Mouse (Mus musculus) kidney, embryonic 14.5 days (tissue): Measurements from ENCODE around the gene Gdf1. TPM values are rescaled to one million over a fixed set of nuclear protein-coding genes. Genes with fewer than 3 reads are reported as not detected.

Experiments
- ATAC-seq: fragments of 200-750 bp; cut with Nextera tagmentation; 2 replicates; pipeline ENCODE4 v1.8.0; 2017; ENCODE audit warnings: moderate number of reproducible peaks, mild to moderate bottlenecking, moderate TSS enrichment, moderate library complexity; ENCODE audit not compliant: low FRiP score, low TSS enrichment
- H3K27ac ChIP-seq: fragments of 300-500 bp; sonication (generic); 2 replicates; pipeline ENCODE4 v1.5.1; 2014; ENCODE audit warnings: low read depth, mild to moderate bottlenecking, low read length, moderate library complexity, mixed read lengths
- H3K27me3 ChIP-seq: fragments of 300-500 bp; sonication (generic); 2 replicates; pipeline ENCODE4 v1.6.1; 2014; ENCODE audit warnings: mild to moderate bottlenecking, low read length; ENCODE audit not compliant: control insufficient read depth, insufficient read depth
- H3K36me3 ChIP-seq: fragments of 300-500 bp; sonication (generic); 2 replicates; pipeline ENCODE4 v1.6.1; 2014; ENCODE audit warnings: low read length, mixed read lengths; ENCODE audit not compliant: control insufficient read depth, insufficient read depth
- H3K4me1 ChIP-seq: fragments of 300-500 bp; sonication (generic); 2 replicates; pipeline ENCODE4 v1.6.1; 2014; ENCODE audit warnings: low read length, mixed read lengths; ENCODE audit not compliant: control insufficient read depth, insufficient read depth
- H3K4me2 ChIP-seq: fragments of 300-500 bp; sonication (generic); replicated peaks from 2 replicates; pipeline ENCODE4 v1.6.1; 2014; ENCODE audit warnings: low read depth, mild to moderate bottlenecking, low read length
- H3K4me3 ChIP-seq: fragments of 300-500 bp; sonication (generic); 2 replicates; pipeline ENCODE4 v1.5.1; 2014; ENCODE audit warnings: mild to moderate bottlenecking, low read length
- H3K9ac ChIP-seq: fragments of 300-500 bp; sonication (generic); 2 replicates; pipeline ENCODE4 v1.6.1; 2014; ENCODE audit warnings: low read depth, mild to moderate bottlenecking, low read length, moderate library complexity
- H3K9me3 ChIP-seq: fragments of 300-500 bp; sonication (generic); 2 replicates; pipeline ENCODE4 v1.6.1; 2016; ENCODE audit warnings: low read length; ENCODE audit not compliant: control insufficient read depth
- WGBS: fragments of 180-500 bp; shearing (Covaris S2); extraction: QIAGEN DNeasy Blood & Tissue Kit; methylation state at CpG from one replicate; pipeline ENCODE4 v1.1.7; 2014; 5-methylcytosine and 5-hydroxymethylcytosine counted together
- polyA plus RNA-seq: library from polyadenylated mRNA; unstranded; fragments of >200 nt; fragmentation: Nextera tagmentation; extraction: Ambion mirVana; gene quantifications from 2 replicates; pipeline ENCODE4 v1.2.1, GENCODE M21; 2014

Gdf1 gene
- polyA plus RNA-seq, 1 experiment from 2014 or later = 7.6 TPM

- H3K4me3 ChIP-seq = no peak overlapping the region
- H3K36me3 ChIP-seq = no peaks in the 10 kb centered on the region
- H3K4me1 ChIP-seq = no peaks in the 10 kb centered on the region
- H3K27ac ChIP-seq = no peak overlapping the region
- no peak overlapping the region for H3K4me2 ChIP-seq
- no peak for ATAC-seq
- H3K9me3 ChIP-seq = no peaks in the 10 kb centered on the region
- 89% methylated on average over 3 of the region's 3 CpGs for WGBS
- no peaks in the 10 kb centered on the region for H3K27me3 ChIP-seq
- no peak overlapping the region for H3K9ac ChIP-seq
Measured at GRCm38 (mm10) chr8:70323716-70324115, 5.9 kb upstream of the Gdf1 start.

DNA sequence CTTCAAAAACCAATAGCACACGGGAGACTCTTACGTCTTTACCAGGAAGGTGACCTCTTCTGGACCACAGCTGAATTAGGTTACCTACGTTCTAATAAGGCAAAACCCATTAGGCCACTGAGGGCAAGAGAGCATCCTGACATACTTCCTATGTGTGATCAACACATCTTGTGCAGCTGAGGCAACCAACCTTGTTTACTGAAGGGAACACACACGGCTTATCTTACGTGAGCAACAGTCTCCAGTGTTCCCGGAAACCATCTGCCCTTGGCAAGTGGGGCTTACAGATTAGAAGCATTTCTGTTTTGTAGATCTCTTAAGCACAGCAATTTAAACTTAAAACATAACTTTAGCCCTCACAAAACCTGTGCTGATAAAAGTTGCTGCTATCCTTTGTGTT lies 2.1 kb upstream of the Gdf1 start:
- Histone ChIP-seq H3K36me3 (peaks cover 13% of the 10 kb centered on the region), H3K4me2 (no peak overlapping the region), H3K4me3 (no peak overlapping the region), H3K27me3 (no peaks in the 10 kb centered on the region), H3K4me1 (peaks cover 20% of the 10 kb centered on the region), H3K9me3 (no peaks in the 10 kb centered on the region), H3K9ac (no peak overlapping the region), H3K27ac (no peak overlapping the region)
- 92% methylated on average over 6 of the region's 6 CpGs for WGBS
- ATAC-seq = no peak

- H3K9me3 ChIP-seq = no peaks in the 10 kb centered on the region
- H3K27ac ChIP-seq = no peak overlapping the region
- WGBS = 4% methylated on average over 45 of the region's 45 CpGs
- H3K4me1 ChIP-seq = peaks cover 20% of the 10 kb centered on the region
- H3K4me2 ChIP-seq = peak overlapping the region; percentile 35
- H3K9ac ChIP-seq = peak overlapping the region; percentile 42
- H3K36me3 ChIP-seq = peaks cover 38% of the 10 kb centered on the region
- ATAC-seq = peak; percentile 41
- peak overlapping the region; percentile 3 for H3K4me3 ChIP-seq
- no peaks in the 10 kb centered on the region for H3K27me3 ChIP-seq
Measured at GRCm38 (mm10) chr8:70329835-70330740, 471 bp downstream of the Gdf1 start.

GRCm38 (mm10) chr8:70330741-70331364 lies 1.2 kb downstream of the Gdf1 start:
- Histone ChIP-seq H3K36me3 (peaks cover 46% of the 10 kb centered on the region), H3K4me1 (peaks cover 20% of the 10 kb centered on the region), H3K4me3 (peak overlapping the region; percentile 3), H3K27me3 (no peaks in the 10 kb centered on the region), H3K9me3 (no peaks in the 10 kb centered on the region), H3K4me2 (peak overlapping the region; percentile 35), H3K9ac (peak overlapping the region; percentile 42; the same call in 1 of the 2 replicates), H3K27ac (no peak overlapping the region)
- 36% methylated on average over 48 of the region's 53 CpGs for WGBS
- ATAC-seq = peak; percentile 84

- Histone ChIP-seq H3K9me3 (no peaks in the 10 kb centered on the region), H3K36me3 (peaks cover 53% of the 10 kb centered on the region), H3K27ac (no peak overlapping the region), H3K9ac (no peak overlapping the region), H3K27me3 (no peaks in the 10 kb centered on the region), H3K4me2 (no peak overlapping the region), H3K4me1 (peaks cover 20% of the 10 kb centered on the region), H3K4me3 (no peak overlapping the region)
- ATAC-seq = no peak
- 81% methylated on average over 19 of the region's 19 CpGs for WGBS
Measured at GRCm38 (mm10) chr8:70331526-70331925, 1.9 kb downstream of the Gdf1 start.

DNA sequence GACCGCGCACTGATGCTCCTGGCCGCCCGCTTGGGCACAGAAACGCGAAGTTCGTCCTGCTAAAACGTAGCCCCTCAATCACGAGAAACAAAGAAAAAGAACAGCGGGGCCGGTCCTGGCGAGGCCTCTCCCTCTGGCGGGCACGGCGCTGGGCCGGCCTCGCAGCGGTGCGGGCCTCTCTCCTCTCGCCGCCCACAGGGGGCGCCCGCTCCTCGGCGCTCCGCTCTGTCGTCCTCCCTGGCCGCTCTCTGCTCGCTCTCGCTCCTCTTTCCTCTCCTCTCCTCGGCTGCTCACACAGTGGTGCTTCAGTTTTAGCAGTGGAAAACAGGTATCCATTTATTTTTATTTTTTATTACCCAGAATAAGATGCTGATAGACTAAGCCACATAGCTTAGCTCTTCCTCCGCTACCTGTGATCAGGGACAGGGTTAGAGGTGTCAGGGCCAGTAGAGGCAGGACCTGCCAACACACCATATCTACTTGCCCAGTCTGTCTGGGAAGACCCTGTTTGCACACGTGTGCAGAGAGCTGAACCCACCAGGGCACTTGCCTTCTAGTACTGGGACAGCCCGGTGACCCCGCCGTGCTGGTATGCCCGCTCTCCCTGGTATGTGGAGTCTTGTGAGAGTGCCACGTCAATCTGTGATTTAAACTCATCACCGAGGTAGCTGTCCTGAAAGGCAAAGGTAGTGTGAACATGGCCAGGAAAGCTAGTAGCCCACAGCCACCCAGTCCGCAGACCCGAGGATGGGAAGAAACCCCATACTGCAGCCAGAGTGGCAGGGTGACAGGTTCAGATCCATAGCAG lies 2.7 kb downstream of the Gdf1 start:
- Histone ChIP-seq H3K36me3 (peaks cover 60% of the 10 kb centered on the region), H3K4me2 (no peak overlapping the region), H3K9me3 (no peaks in the 10 kb centered on the region), H3K27ac (no peak overlapping the region), H3K4me1 (peaks cover 20% of the 10 kb centered on the region), H3K4me3 (no peak overlapping the region), H3K27me3 (no peaks in the 10 kb centered on the region), H3K9ac (no peak overlapping the region)
- ATAC-seq = peak; percentile 72
- WGBS = 25% methylated on average over 41 of the region's 41 CpGs

DNA sequence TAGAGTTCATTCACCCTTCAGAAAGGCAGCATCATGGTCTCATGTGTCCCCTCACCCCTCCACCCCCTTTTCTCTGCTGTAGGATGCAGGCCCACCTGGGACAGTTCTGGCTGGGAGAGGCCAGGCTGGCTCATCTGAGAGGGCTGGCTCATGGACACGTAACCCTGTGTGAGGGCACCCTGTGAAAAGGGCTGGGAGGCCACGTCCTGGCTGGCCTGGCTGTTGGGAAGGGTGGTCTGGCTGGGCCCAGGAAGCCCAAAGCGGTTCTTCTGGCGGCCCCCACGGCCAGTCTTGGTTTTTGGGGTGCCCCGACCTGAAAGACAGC lies 3.2 kb downstream of the Gdf1 start:
- H3K9ac ChIP-seq = no peak overlapping the region
- H3K4me3 ChIP-seq = no peak overlapping the region
- no peak overlapping the region for H3K27ac ChIP-seq
- no peak overlapping the region for H3K4me2 ChIP-seq
- peaks cover 66% of the 10 kb centered on the region for H3K36me3 ChIP-seq
- peaks cover 20% of the 10 kb centered on the region for H3K4me1 ChIP-seq
- WGBS = 94% methylated on average over 6 of the region's 6 CpGs
- ATAC-seq = no peak
- H3K9me3 ChIP-seq = no peaks in the 10 kb centered on the region
- H3K27me3 ChIP-seq = no peaks in the 10 kb centered on the region

- no peaks in the 10 kb centered on the region for H3K9me3 ChIP-seq
- no peak overlapping the region for H3K4me3 ChIP-seq
- peaks cover 100% of the 10 kb centered on the region for H3K36me3 ChIP-seq
- no peak overlapping the region for H3K27ac ChIP-seq
- no peak overlapping the region for H3K4me2 ChIP-seq
- H3K4me1 ChIP-seq = no peaks in the 10 kb centered on the region
- ATAC-seq = no peak
- H3K27me3 ChIP-seq = no peaks in the 10 kb centered on the region
- 93% methylated on average over 7 of the region's 7 CpGs for WGBS
- H3K9ac ChIP-seq = no peak overlapping the region
Measured at GRCm38 (mm10) chr8:70338931-70339330, 9.3 kb downstream of the Gdf1 start.
